Mouse (Mus musculus) CD4-positive, CD25-positive, alpha-beta regulatory T cell, adult 9 weeks (primary cell): ENCODE data around the gene Btbd35f18. TPM values are rescaled to one million over a fixed set of nuclear protein-coding genes. Genes with fewer than 3 reads are reported as not detected.

Source experiments
- polyA plus RNA-seq: library from polyadenylated mRNA; unstranded; fragments of 100-300 nt; shearing (Covaris generic); gene quantifications from one replicate; pipeline ENCODE4 v1.2.1, GENCODE M21; 2017

Gene Btbd35f18
- not detected for polyA plus RNA-seq

DNA sequence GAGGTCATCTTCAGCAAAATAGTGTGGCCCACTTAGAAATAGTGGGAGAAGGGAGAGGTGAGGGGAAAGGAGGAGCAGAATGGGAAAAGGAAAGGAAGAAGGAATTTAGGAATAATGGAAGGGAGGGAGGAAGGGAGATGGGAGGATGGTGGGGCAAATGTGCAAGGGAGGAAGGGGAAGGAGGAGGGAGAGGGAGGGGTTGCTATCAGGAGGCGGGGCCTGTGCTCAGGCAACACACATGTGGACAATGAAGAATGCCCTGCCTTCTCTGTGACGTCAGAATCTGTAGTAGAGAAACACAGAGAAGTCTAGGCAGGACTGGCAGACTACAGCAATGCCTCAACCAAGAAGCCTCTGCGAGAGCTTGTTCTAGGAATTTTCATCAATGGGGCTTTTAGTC is at the start of gene Btbd35f18:
TSS of gene Btbd35f18 (plus strand) at position 301 of the 400 bp plus-strand sequence.

Other genes starting within 250 kb of the Btbd35f18 start
- gene Btbd35f10, start 52.7 kb downstream of the Btbd35f18 start, polyA plus RNA-seq = not detected